Mouse (Mus musculus) limb, embryonic 10.5 days (tissue): ENCODE measurements at regions not wholly inside any gene's neighbourhood (a gene's known extent, or its start where the extent isn't known, plus 50 kb on each side); places are given as distances from the start of the nearest gene placed in this dataset.

Experiments
- DNase-seq: peaks from one replicate; pipeline ENCODE4 v3.0.0-alpha.2; 2017; ENCODE audit warnings: low spot score
- H3K27ac ChIP-seq: fragments of 300-500 bp; sonication (generic); 2 replicates; pipeline ENCODE4 v1.5.1; 2016; ENCODE audit warnings: mild to moderate bottlenecking
- H3K27me3 ChIP-seq: fragments of 300-500 bp; sonication (generic); 2 replicates; pipeline ENCODE4 v1.6.1; 2016; ENCODE audit warnings: low read depth, mild to moderate bottlenecking; ENCODE audit not compliant: poor library complexity, severe bottlenecking
- H3K36me3 ChIP-seq: fragments of 300-500 bp; sonication (generic); 2 replicates; pipeline ENCODE4 v1.6.1; 2016; ENCODE audit warnings: mild to moderate bottlenecking, moderate library complexity
- H3K4me1 ChIP-seq: fragments of 300-500 bp; sonication (generic); 2 replicates; pipeline ENCODE4 v1.6.1; 2016
- H3K4me3 ChIP-seq: fragments of 300-500 bp; sonication (generic); 2 replicates; pipeline ENCODE4 v1.5.1; 2016; ENCODE audit warnings: mild to moderate bottlenecking, moderate library complexity
- H3K9me3 ChIP-seq: fragments of 300-500 bp; sonication (generic); replicated peaks from 2 replicates; pipeline ENCODE4 v1.6.1; 2016; ENCODE audit warnings: mild to moderate bottlenecking
- WGBS: fragments of 180-500 bp; shearing (Covaris S2); methylation state at CpG from one replicate; pipeline ENCODE4 v1.1.7; 2016; 5-methylcytosine and 5-hydroxymethylcytosine counted together

GRCm38 (mm10) chr1:76050264-76050663, 504.2 kb downstream of the Slc4a3 start:
- no peak for DNase-seq
- 67% methylated on average over 1 of the region's 1 CpGs for WGBS
- Histone ChIP-seq H3K4me1 (peaks cover 30% of the 10 kb centered on the region), H3K9me3 (no peaks in the 10 kb centered on the region), H3K4me3 (no peak overlapping the region), H3K27ac (peak overlapping the region; percentile 56; the same call in 1 of the 2 replicates), H3K27me3 (no peaks in the 10 kb centered on the region), H3K36me3 (no peaks in the 10 kb centered on the region)

DNA sequence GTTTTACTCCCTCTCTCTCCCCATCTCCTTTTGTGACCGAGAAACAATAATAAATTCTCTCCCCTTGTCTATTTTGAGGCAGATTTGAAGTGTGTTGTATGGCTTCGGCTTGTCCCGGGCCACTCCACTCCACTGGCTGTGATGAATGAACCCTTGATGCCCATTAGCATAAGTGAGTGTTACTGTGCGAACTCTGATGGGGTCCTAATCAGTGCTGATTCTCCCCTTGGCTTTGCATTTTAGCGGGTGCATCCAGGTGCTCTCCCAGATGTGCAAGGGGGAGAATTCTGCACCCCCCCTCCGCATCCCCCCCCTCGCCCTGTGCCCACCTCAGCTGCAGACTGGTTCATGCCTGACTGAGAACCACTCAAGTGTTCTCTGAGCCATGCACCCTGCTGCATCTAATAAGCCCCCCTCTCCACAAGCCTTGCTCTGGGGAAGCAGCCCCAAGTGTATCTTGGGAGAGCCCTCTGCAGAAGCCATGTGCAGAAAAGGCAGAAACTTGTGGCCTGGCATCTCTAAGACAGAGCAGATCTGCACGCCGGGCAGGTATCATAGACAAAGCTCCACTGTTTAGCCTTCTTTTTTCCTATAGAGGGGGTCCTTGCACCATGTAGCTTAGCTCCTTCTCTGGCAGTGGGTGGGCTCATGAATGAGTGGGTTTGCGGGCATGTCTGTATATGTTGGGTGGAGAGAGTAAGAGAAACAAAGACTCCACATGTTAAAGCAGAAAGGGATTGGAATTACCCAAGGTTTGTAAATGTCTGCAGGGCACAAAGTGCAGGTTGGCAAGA, 507.5 kb downstream of the Slc4a3 start:
- H3K9me3 ChIP-seq, result no peaks in the 10 kb centered on the region
- DNase-seq, result no peak
- 79% methylated on average over 10 of the region's 10 CpGs for WGBS
- no peaks in the 10 kb centered on the region for H3K27me3 ChIP-seq
- peak overlapping the region; percentile 36; the same call in 1 of the 2 replicates for H3K27ac ChIP-seq
- no peaks in the 10 kb centered on the region for H3K36me3 ChIP-seq
- no peak overlapping the region for H3K4me3 ChIP-seq
- peaks cover 26% of the 10 kb centered on the region for H3K4me1 ChIP-seq

DNA sequence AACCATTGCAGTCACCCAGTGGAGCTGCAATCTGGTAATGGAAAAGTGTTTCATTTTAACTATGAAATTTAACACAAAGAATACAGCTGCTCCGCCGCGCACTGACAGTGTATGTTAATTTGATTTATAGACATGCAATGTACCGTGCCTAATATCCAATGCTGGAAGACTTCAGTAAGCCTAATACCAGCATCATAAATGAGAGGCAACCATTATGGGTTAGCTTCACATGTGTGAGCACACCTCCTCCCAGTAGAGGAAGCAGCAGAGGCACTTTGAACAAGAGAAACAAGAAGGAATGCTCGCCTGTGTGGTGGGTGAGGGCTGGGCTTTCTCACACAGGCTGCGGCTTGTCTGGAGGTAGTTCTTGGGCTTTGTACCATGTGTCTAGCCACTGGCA, 519.7 kb downstream of the Slc4a3 start:
- H3K4me1 ChIP-seq, result peaks cover 42% of the 10 kb centered on the region
- 54% methylated on average over 6 of the region's 6 CpGs for WGBS
- DNase-seq, result peak; percentile 45
- no peaks in the 10 kb centered on the region for H3K36me3 ChIP-seq
- H3K27ac ChIP-seq, result peak overlapping the region; percentile 70
- H3K27me3 ChIP-seq, result no peaks in the 10 kb centered on the region
- no peak overlapping the region for H3K4me3 ChIP-seq
- no peaks in the 10 kb centered on the region for H3K9me3 ChIP-seq

DNA sequence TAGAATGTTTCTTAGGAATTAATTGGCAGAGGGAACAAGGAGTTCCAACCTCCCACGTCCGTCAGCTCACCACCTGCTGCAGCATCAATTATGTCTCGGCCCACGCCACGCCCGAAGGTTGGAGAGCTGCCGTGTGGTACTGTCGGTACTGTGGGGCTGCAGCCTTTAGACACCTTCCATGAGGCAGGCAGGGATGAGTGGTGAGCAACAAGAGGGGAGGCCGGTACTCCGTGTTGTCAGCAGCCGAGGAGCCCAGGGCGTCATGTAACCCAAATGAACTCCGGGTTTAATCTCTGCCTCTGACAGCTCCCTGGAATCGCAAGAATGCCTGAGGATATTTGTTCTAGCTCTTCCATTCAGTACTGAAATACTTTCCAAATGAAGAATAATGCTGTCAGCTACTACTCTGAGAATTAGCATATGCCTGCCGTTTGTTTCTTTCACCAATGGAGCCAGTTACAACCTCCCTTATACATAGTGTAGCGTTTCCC, 524.8 kb downstream of the Slc4a3 start:
- Histone ChIP-seq H3K4me3 (no peak overlapping the region), H3K36me3 (no peaks in the 10 kb centered on the region), H3K9me3 (no peaks in the 10 kb centered on the region), H3K4me1 (peaks cover 38% of the 10 kb centered on the region), H3K27me3 (no peaks in the 10 kb centered on the region), H3K27ac (no peak overlapping the region)
- 84% methylated on average over 16 of the region's 16 CpGs for WGBS
- DNase-seq, result no peak

DNA sequence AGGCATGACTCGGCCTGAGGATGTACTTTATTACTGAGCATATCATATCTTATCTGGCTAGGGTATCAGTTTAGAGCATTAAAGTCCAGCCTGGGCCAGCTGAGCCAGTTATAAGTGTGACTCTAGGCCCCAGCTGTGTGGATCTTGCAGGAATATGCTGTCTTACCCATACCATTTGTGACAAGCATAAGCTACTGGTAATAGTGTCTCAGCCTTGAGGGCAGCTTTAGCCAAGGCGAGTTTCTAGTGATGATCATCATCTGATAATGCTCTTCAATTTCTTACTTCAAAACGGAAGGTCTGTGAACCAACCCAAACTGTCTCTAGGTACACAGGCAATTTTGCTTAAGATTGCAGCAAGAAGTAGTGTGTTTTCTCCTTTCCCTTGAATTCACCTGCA, 529.1 kb downstream of the Slc4a3 start:
- DNase-seq, result no peak
- no peaks in the 10 kb centered on the region for H3K9me3 ChIP-seq
- peaks cover 36% of the 10 kb centered on the region for H3K4me1 ChIP-seq
- peak overlapping the region; percentile 66; the same call in 1 of the 2 replicates for H3K27ac ChIP-seq
- WGBS, result 73% methylated on average over 3 of the region's 3 CpGs
- no peaks in the 10 kb centered on the region for H3K36me3 ChIP-seq
- H3K4me3 ChIP-seq, result no peak overlapping the region
- H3K27me3 ChIP-seq, result no peaks in the 10 kb centered on the region

- peaks cover 43% of the 10 kb centered on the region for H3K4me1 ChIP-seq
- DNase-seq, result no peak
- no peaks in the 10 kb centered on the region for H3K9me3 ChIP-seq
- no peaks in the 10 kb centered on the region for H3K27me3 ChIP-seq
- 55% methylated on average over 10 of the region's 10 CpGs for WGBS
- H3K36me3 ChIP-seq, result no peaks in the 10 kb centered on the region
- H3K27ac ChIP-seq, result peak overlapping the region; percentile 54; the same call in 1 of the 2 replicates
- no peak overlapping the region for H3K4me3 ChIP-seq
These were observed 529.8 kb downstream of the Slc4a3 start for GRCm38 (mm10) chr1:76075685-76076455.

- Histone ChIP-seq H3K4me1 (peaks cover 49% of the 10 kb centered on the region), H3K9me3 (no peaks in the 10 kb centered on the region), H3K4me3 (no peak overlapping the region), H3K27me3 (no peaks in the 10 kb centered on the region), H3K27ac (no peak overlapping the region), H3K36me3 (no peaks in the 10 kb centered on the region)
- no peak for DNase-seq
- WGBS, result 27% methylated on average over 6 of the region's 6 CpGs
These were observed 534.2 kb downstream of the Slc4a3 start for GRCm38 (mm10) chr1:76080241-76080640.

DNA sequence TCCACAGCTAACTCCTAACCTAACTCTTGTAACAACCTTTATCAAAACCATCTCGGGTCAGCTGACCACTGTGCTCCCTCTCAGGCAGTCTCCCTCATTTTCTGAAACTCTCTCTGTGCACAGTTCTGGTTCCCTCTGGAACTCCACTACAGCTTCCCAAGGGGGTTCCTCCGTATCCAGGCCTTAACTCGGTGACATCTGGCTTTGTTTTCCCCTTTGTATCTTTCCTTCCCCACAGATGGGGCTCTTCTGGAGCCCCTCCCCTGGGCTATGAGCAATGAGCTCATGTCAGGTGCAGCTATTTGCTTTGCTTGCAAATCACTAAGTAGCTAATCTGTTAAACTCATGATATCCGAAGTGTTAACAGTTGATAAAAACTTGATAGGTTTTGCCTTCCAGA, 535.6 kb downstream of the Slc4a3 start:
- DNase-seq, result no peak
- Histone ChIP-seq H3K9me3 (no peaks in the 10 kb centered on the region), H3K36me3 (no peaks in the 10 kb centered on the region), H3K27ac (0 out of 2 replicates have a peak overlapping the region, but pooled peaks have one; percentile 3), H3K4me1 (peaks cover 38% of the 10 kb centered on the region), H3K27me3 (no peaks in the 10 kb centered on the region), H3K4me3 (no peak overlapping the region)
- 67% methylated on average over 4 of the region's 4 CpGs for WGBS

- H3K27me3 ChIP-seq, result no peaks in the 10 kb centered on the region
- WGBS, result 94% methylated on average over 3 of the region's 3 CpGs
- H3K4me3 ChIP-seq, result no peak overlapping the region
- DNase-seq, result no peak
- H3K27ac ChIP-seq, result no peak overlapping the region
- H3K36me3 ChIP-seq, result no peaks in the 10 kb centered on the region
- H3K4me1 ChIP-seq, result peaks cover 29% of the 10 kb centered on the region
- H3K9me3 ChIP-seq, result no peaks in the 10 kb centered on the region
These were observed 537.4 kb downstream of the Slc4a3 start for GRCm38 (mm10) chr1:76083273-76084036.

DNA sequence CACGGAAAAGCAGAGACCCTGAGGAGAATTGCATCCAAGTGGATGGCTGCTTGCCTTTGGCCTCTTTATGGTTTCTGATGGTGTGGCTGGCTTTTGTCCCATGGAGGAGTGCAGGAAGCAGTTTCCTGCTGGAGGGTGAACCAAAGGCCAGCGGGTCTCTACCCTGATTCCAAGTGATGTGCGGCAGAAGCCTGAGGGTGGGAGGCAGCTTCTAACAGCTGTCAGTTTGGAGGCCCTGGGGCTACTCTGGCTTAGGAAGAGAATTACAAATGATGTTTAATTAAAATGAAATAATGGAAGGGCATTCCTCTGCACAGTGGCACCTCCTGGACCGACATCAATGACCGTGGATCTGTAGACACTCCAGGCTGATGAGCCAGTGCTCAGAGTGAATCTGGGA, 545.0 kb downstream of the Slc4a3 start:
- 0 out of 2 replicates have a peak overlapping the region, but pooled peaks have one; percentile 17 for H3K27ac ChIP-seq

GRCm38 (mm10) chr1:76113281-76113680, 567.2 kb downstream of the Slc4a3 start:
- peaks cover 16% of the 10 kb centered on the region for H3K4me1 ChIP-seq
- H3K36me3 ChIP-seq, result no peaks in the 10 kb centered on the region
- H3K27ac ChIP-seq, result no peak overlapping the region
- 95% methylated on average over 3 of the region's 3 CpGs for WGBS
- no peaks in the 10 kb centered on the region for H3K27me3 ChIP-seq
- H3K9me3 ChIP-seq, result no peaks in the 10 kb centered on the region
- no peak for DNase-seq
- H3K4me3 ChIP-seq, result no peak overlapping the region

More for the DNA sequence above, 545.0 kb downstream of the Slc4a3 start:
- Histone ChIP-seq H3K36me3 (no peaks in the 10 kb centered on the region), H3K4me3 (no peak overlapping the region), H3K27me3 (no peaks in the 10 kb centered on the region), H3K9me3 (no peaks in the 10 kb centered on the region), H3K4me1 (peaks cover 12% of the 10 kb centered on the region)
- WGBS, result 37% methylated on average over 5 of the region's 5 CpGs
- DNase-seq, result no peak

- no peaks in the 10 kb centered on the region for H3K4me1 ChIP-seq
- no peak overlapping the region for H3K4me3 ChIP-seq
- H3K27ac ChIP-seq, result no peak overlapping the region
- H3K36me3 ChIP-seq, result no peaks in the 10 kb centered on the region
- H3K9me3 ChIP-seq, result no peaks in the 10 kb centered on the region
- DNase-seq, result no peak
- 65% methylated on average over 4 of the region's 4 CpGs for WGBS
- H3K27me3 ChIP-seq, result no peaks in the 10 kb centered on the region
These were observed 574.8 kb downstream of the Slc4a3 start for GRCm38 (mm10) chr1:76120840-76121239.
